Mouse (Mus musculus) liver, embryonic 14.5 days (tissue): ENCODE measurements at regions not wholly inside any gene's neighbourhood (a gene's known extent, or its start where the extent isn't known, plus 50 kb on each side); places are given as distances from the start of the nearest gene placed in this dataset.

Experiments used
- ATAC-seq: fragments of 200-750 bp; cut with Nextera tagmentation; 2 replicates; pipeline ENCODE4 v1.8.0; 2017; ENCODE audit warnings: moderate number of reproducible peaks, mild to moderate bottlenecking, moderate library complexity; ENCODE audit not compliant: insufficient read depth
- DNase-seq, 3 experiments: peaks; one replicate each; pipeline ENCODE4 v3.0.0-alpha.2; 2012 to 2013; ENCODE audit warnings: low read depth in 3 of 3, low spot score in 3 of 3
- H3K27ac ChIP-seq: fragments of 300-500 bp; sonication (generic); 2 replicates; pipeline ENCODE4 v1.5.1; 2014; ENCODE audit warnings: moderate library complexity, mild to moderate bottlenecking, control low read depth, inconsistent platforms
- H3K27me3 ChIP-seq: fragments of 300-500 bp; sonication (generic); 2 replicates; pipeline ENCODE4 v1.6.1; 2014; ENCODE audit warnings: mild to moderate bottlenecking, low read length, moderate library complexity; ENCODE audit not compliant: control insufficient read depth, insufficient read depth
- H3K36me3 ChIP-seq: fragments of 300-500 bp; sonication (generic); replicated peaks from 2 replicates; pipeline ENCODE4 v1.6.1; 2014; ENCODE audit warnings: low read depth; ENCODE audit not compliant: control insufficient read depth, insufficient read depth
- H3K4me1 ChIP-seq, 2 experiments: fragments of 200-500 bp in 1 of 2; fragments of 300-500 bp in 1 of 2; sonication (generic) in 1 of 2; replicated peaks; 2 replicates each; pipeline ENCODE4 v1.6.1; 2012 to 2014; ENCODE audit warnings: antibody characterized with exemption in 1 of 2, inconsistent platforms in 1 of 2, low read length in 1 of 2; ENCODE audit not compliant: control insufficient read depth in 2 of 2, insufficient read depth in 2 of 2
- H3K4me2 ChIP-seq: fragments of 300-500 bp; sonication (generic); 2 replicates; pipeline ENCODE4 v1.6.1; 2014; ENCODE audit warnings: low read depth, mild to moderate bottlenecking, control low read depth, moderate library complexity
- H3K4me3 ChIP-seq, 2 experiments: fragments of 200-500 bp in 1 of 2; fragments of 300-500 bp in 1 of 2; sonication (generic) in 1 of 2; 2 replicates each; pipeline ENCODE4 v1.5.1; 2012 to 2014; ENCODE audit warnings: low read depth in 2 of 2, low read length in 2 of 2, mild to moderate bottlenecking in 2 of 2, control low read depth in 1 of 2, inconsistent platforms in 1 of 2, moderate library complexity in 1 of 2; ENCODE audit not compliant: insufficient read depth in 1 of 2
- H3K9ac ChIP-seq: fragments of 300-500 bp; sonication (generic); replicated peaks from 2 replicates; pipeline ENCODE4 v1.6.1; 2014; ENCODE audit warnings: mild to moderate bottlenecking, control low read depth, moderate library complexity
- H3K9me3 ChIP-seq: fragments of 300-500 bp; sonication (generic); 2 replicates; pipeline ENCODE4 v1.6.1; 2016; ENCODE audit warnings: low read length, mixed read lengths; ENCODE audit not compliant: control insufficient read depth
- CTCF ChIP-seq: IDR thresholded peaks from 2 replicates; pipeline ENCODE4 v1.5.1; 2016; ENCODE audit warnings: antibody characterized with exemption, low read depth, control low read depth
- EP300 ChIP-seq: IDR thresholded peaks from 2 replicates; pipeline ENCODE4 v1.6.1; 2016; ENCODE audit warnings: antibody characterized with exemption, low read depth
- WGBS: fragments of 180-500 bp; shearing (Covaris S2); extraction: QIAGEN DNeasy Blood & Tissue Kit; methylation state at CpG from one replicate; pipeline ENCODE4 v1.1.7; 2014; ENCODE audit not compliant: insufficient replicate concordance; 5-methylcytosine and 5-hydroxymethylcytosine counted together

DNA sequence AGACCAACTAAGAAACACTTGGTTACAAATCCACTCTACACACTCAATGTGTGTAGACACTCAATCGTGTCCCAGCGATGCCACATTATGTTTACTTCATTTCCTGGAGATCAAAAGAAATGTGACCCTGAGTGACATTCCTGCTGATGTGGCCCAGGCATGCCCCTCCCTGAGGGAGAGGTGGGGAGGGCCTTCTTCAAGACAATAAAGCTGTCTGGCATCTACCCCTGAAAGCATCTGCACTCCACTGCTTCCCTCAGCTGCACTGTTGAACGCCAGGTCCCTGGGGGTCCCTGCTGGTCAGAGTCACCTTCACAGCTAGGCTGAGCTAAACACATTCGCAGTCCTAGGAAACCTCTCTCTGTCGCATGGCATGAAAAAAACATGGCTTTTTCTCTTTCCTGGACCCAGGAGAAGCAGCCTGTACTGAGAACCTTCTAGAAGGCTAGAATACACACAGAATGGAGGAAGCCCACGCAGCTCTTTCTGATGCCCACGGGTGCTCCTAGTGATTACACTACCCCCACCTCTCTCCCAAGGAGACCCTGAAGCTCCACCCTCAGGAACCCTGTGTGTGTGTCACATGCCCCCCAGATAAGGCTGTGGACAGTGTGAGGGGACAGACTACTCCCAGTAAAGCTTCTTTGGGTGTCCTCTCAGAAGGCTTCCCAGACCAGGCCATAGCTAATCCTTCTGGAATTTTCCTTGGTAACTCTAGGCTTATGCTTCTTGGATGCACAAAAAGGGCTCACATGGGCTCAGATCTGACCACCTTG is 61.8 kb upstream of the Cpeb4 start:
- H3K4me2 ChIP-seq: no peak overlapping the region
- 39% methylated on average over 7 of the region's 7 CpGs for WGBS
- TF ChIP-seq CTCF (no peak), EP300 (no peak)
- H3K27me3 ChIP-seq: no peaks in the 10 kb centered on the region
- H3K4me3 ChIP-seq: no peak overlapping the region
- H3K4me1 ChIP-seq: peaks cover 50 to 61% of the 10 kb centered on the region in 2 experiments
- peak overlapping the region; percentile 0 for H3K9ac ChIP-seq
- no peaks in the 10 kb centered on the region for H3K36me3 ChIP-seq
- H3K27ac ChIP-seq: peak overlapping the region; percentile 96
- ATAC-seq: no peak
- no peak for DNase-seq
- peaks cover under 1% of the 10 kb centered on the region; the same call in 1 of the 2 replicates for H3K9me3 ChIP-seq

DNA sequence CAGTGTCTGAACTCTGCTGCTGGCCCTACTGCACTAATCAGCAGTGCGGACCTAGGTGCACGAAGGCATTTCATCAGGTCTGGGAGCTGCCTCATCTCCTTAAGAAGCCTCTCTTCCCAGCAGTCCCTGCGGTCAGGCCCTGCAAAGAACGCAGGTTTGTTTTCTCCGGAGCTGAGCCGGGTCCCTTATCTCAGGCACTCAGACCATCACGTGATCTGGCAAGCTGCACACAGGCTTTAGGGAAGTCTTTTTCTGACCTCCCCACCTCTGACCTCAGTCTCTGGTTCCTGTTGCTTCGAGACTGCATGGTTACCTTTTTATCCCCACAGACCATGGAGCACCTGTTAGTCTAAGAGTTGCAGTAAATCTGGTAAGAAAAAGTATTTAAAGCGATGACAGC is 59.8 kb upstream of the Cpeb4 start:
- Histone ChIP-seq H3K27ac (peak overlapping the region; percentile 96), H3K4me2 (peak overlapping the region; percentile 66), H3K4me1 (peaks cover 45 to 58% of the 10 kb centered on the region in 2 experiments), H3K4me3 (peak overlapping the region in 1 of 2 experiments; percentile 27; a peak in 2 of 4 replicates), H3K36me3 (no peaks in the 10 kb centered on the region), H3K9me3 (no peaks in the 10 kb centered on the region), H3K9ac (peak overlapping the region; percentile 59), H3K27me3 (no peaks in the 10 kb centered on the region)
- 5% methylated on average over 9 of the region's 9 CpGs for WGBS
- ATAC-seq: peak; percentile 92
- TF ChIP-seq EP300 (peak; percentile 91), CTCF (no peak; the same call in 1 of the 2 replicates)
- peak; percentile 93 to 95 (median 93) for DNase-seq

DNA sequence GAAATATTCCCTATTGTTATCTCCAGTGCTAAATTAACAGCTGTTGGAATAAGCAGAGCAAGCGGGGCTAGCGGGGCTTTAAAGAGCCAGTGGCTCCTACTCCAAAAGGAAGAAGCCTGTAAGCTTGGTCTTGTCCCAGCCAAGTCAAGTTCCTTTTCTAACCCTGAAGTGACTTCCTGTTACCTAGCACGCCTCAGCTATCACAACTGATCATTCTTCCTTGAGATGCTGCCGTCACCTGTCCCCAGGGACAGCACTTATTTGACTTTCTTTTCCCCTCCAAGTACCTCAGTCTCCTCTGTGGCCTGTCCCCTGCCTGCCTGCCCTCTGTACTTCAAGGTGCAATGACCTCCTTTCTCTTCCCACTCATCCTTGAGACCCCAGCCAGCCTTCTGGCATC is 57.4 kb upstream of the Cpeb4 start:
- DNase-seq (no peak), ATAC-seq (no peak)
- Histone ChIP-seq H3K9ac (no peak overlapping the region), H3K4me3 (no peak overlapping the region), H3K4me2 (no peak overlapping the region), H3K4me1 (peaks cover 32 to 40% of the 10 kb centered on the region in 2 experiments), H3K27me3 (no peaks in the 10 kb centered on the region), H3K27ac (no peak overlapping the region), H3K36me3 (no peaks in the 10 kb centered on the region), H3K9me3 (no peaks in the 10 kb centered on the region)
- 55% methylated on average over 4 of the region's 4 CpGs for WGBS
- no peak for TF ChIP-seq CTCF
- no peak for TF ChIP-seq EP300

DNA sequence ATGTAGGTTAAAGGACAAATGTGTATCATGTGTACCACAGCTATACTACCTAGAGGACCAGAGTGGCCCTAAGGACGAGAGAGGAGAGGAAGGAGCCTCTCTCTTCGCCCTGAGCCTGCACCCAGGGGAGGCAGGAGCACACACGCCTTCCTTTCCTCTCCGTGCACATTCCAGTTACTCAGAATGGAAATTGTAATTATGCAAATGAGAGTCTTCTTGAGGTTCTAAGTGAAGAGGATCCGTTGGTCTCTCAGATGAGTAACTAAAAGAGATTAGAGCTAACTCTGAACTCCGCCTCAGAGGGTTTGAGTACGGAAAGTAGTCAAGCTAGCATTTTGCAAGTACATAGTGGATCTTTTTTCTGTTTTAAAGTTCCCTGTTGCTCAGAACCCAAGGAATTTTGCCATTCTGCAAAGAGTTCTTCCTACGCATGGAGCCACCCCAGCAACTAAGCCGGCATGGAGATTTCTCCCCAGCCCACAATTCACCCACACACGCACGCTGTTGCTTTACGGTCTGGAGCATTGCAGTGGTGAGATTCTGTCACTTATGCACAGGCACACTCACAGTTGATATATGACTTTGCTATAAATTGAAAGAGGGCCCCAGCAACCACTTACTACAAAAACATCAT is 56.0 kb upstream of the Cpeb4 start:
- Histone ChIP-seq H3K4me2 (no peak overlapping the region), H3K27ac (no peak overlapping the region), H3K9me3 (no peaks in the 10 kb centered on the region), H3K27me3 (no peaks in the 10 kb centered on the region), H3K36me3 (no peaks in the 10 kb centered on the region), H3K4me3 (no peak overlapping the region), H3K4me1 (peaks cover 20 to 30% of the 10 kb centered on the region in 2 experiments), H3K9ac (no peak overlapping the region)
- ATAC-seq (no peak), DNase-seq (no peak)
- 77% methylated on average over 12 of the region's 12 CpGs for WGBS
- TF ChIP-seq CTCF (no peak), EP300 (no peak)

DNA sequence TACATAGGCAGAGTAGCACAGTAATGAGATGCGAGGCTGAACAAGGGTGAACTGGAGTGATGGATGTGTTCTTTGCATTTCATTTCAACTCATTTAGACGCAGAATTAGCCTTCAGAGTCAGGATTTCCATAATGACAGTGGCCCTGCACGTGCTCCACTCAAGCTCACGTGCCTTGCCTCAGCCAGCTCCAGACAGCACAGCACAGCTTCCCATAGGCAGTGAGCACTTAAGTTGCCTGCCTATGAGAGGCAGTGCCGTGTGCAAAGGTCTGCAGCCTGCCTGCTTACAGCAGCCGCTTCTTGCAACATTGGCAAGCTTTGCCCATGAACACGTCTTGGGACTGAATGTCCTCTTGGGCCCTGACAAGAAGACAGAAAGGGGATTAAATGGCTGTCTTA is 54.0 kb upstream of the Cpeb4 start:
- no peak overlapping the region for H3K27ac ChIP-seq
- H3K9me3 ChIP-seq: no peaks in the 10 kb centered on the region
- ATAC-seq: no peak
- no peak overlapping the region for H3K4me2 ChIP-seq
- no peak overlapping the region for H3K4me3 ChIP-seq
- no peak overlapping the region for H3K9ac ChIP-seq
- TF ChIP-seq EP300 (no peak), CTCF (no peak)
- H3K4me1 ChIP-seq: peaks cover 6 to 27% of the 10 kb centered on the region in 2 experiments
- WGBS: 79% methylated on average over 7 of the region's 7 CpGs
- no peaks in the 10 kb centered on the region for H3K36me3 ChIP-seq
- H3K27me3 ChIP-seq: no peaks in the 10 kb centered on the region
- DNase-seq: no peak
